Mouse (Mus musculus): ENCODE data around the gene Sema4g. TPM values are rescaled to one million over a fixed set of nuclear protein-coding genes. Genes with fewer than 3 reads are reported as not detected.
A peak's percentile ranks its signal among the peaks of the same experiment; 100 is the strongest.

Sema4g gene
- polyA plus RNA-seq, 1 experiment, result 6.5 TPM

DNA sequence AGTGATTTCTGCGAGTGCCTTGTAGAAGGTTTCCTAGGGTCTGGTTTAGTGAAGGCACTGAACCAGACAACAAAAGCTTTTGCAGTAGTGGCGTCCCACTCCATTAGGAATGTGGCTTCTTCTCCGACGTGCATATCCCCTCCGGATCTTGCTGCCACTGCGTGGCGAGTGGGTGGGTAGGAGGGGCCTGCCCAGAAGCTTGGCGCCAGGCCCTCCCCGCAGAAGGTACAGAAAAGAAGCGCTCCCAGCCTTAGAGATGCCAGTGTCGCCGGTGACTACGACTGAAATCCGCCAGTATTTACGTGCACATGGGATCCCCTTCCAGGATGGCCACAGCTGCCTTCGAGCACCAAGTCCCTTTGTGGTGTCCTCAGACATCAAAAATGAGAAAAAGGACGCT is 18.1 kb downstream of the Sema4g start:
- no peak overlapping the region for H3K27ac ChIP-seq (ENCODE audit: control insufficient read depth, insufficient read depth, low read depth, low read length, poor library complexity)
- 14% methylated on average over 17 of the region's 17 CpGs for WGBS
- peaks cover 2% of the 10 kb centered on the region; the same call in 1 of the 2 replicates for H3K4me1 ChIP-seq (ENCODE audit: control insufficient read depth, insufficient read depth, low read length)
- peak overlapping the region; percentile 30 for H3K4me3 ChIP-seq (replicated peaks; ENCODE audit: control insufficient read depth, low read depth, low read length)
- TF ChIP-seq POLR2A (IDR thresholded peaks at IDR 0.05; ENCODE audit: borderline replicate concordance, control insufficient read depth, low read depth, low read length) (no peak), CTCF (IDR thresholded peaks at IDR 0.05; ENCODE audit: control insufficient read depth, insufficient read depth, low read length) (no peak)

DNA sequence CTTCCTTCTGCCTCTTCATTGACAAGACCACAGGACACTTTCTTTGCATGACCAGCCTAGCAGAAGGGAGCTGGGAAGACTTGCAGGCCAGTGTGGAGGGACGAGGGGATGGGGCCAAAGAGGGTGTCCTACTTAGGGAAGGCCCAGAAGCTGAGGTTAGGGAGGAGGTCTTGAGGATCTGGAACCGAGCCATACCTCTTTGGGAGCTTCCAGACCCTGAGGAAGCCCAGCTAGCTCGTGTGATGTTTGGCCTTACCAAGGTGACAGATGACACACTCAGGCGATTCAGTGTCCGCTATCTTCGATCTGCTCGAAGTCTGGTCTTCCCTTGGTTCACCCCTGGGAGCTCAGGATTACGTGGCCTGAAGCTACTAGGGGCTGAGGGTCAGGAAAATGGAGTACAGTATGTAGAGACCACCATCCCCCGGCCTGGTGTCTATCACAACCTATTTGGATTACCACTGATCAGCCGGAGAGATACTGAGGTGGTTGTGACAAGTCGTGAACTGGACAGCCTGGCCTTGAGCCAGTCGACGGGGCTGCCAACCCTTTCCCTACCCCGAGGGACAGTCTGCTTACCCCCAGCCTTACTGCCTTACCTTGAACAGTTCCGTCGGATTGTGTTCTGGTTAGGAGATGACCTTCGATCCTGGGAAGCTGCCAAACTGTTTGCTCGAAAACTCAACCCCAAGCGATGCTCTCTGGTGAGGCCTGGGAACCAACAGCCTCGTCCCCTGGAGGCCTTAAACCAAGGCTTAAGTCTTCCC is 18.7 kb downstream of the Sema4g start:
- 81% methylated on average over 20 of the region's 20 CpGs for WGBS

DNA sequence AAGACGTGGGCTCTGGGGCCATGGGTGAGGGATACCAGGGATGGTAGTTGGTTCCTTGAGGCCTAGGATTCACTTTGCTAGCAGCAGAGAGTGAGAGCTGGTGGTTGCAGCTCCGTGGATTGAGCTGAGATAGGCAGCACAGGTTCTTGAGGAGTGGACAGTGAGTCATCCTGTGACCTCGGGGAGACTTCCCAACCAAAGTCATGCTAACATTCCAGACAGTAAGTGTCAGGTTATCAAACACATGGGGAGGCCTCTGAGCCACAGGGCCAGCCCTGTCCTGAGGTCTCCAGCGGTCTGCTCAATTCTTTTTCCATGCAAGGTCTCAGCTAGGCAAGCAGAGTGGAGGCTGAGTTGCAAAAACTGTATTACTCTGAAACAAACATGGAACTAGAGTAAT is 21.7 kb downstream of the Sema4g start:
- TF ChIP-seq POLR2A (IDR thresholded peaks at IDR 0.05; ENCODE audit: borderline replicate concordance, control insufficient read depth, low read depth, low read length), result no peak
- no peak for TF ChIP-seq CTCF (IDR thresholded peaks at IDR 0.05; ENCODE audit: control insufficient read depth, insufficient read depth, low read length)
- WGBS, result 89% methylated on average over 4 of the region's 4 CpGs
- no peak overlapping the region for H3K27ac ChIP-seq (ENCODE audit: control insufficient read depth, insufficient read depth, low read depth, low read length, poor library complexity)
- H3K4me3 ChIP-seq (replicated peaks; ENCODE audit: control insufficient read depth, low read depth, low read length), result no peak overlapping the region
- no peaks in the 10 kb centered on the region; the same call in 1 of the 2 replicates for H3K4me1 ChIP-seq (ENCODE audit: control insufficient read depth, insufficient read depth, low read length)

More for the DNA sequence above, 18.7 kb downstream of the Sema4g start:
- H3K4me3 ChIP-seq (replicated peaks; ENCODE audit: control insufficient read depth, low read depth, low read length), result no peak overlapping the region
- H3K4me1 ChIP-seq (ENCODE audit: control insufficient read depth, insufficient read depth, low read length), result peaks cover 2% of the 10 kb centered on the region; the same call in 1 of the 2 replicates
- TF ChIP-seq CTCF (IDR thresholded peaks at IDR 0.05; ENCODE audit: control insufficient read depth, insufficient read depth, low read length), result no peak
- no peak for TF ChIP-seq POLR2A (IDR thresholded peaks at IDR 0.05; ENCODE audit: borderline replicate concordance, control insufficient read depth, low read depth, low read length)
- H3K27ac ChIP-seq (ENCODE audit: control insufficient read depth, insufficient read depth, low read depth, low read length, poor library complexity), result no peak overlapping the region

DNA sequence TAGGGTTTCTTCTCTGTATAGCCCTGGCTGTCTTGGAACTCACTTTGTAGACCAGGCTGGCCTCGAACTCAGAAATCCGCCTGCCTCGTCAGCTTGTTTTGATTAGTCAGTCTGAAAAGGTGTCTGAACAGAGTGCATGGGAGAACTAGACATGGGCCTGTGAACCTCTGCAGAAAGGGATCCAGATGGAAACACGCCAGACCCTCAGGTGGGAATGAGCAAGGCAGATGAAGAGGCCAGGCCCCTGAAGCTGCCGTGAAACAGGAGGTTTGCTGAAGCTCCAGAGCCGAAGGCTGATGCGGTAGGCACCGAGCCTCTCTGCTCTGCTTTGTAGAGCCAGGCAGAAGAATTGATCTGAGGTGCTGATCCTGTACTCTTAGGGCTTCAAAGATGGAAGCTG is 23.3 kb downstream of the Sema4g start:
- TF ChIP-seq CTCF (IDR thresholded peaks at IDR 0.05; ENCODE audit: control insufficient read depth, insufficient read depth, low read length) (no peak), POLR2A (IDR thresholded peaks at IDR 0.05; ENCODE audit: borderline replicate concordance, control insufficient read depth, low read depth, low read length) (no peak)
- no peak overlapping the region for H3K27ac ChIP-seq (ENCODE audit: control insufficient read depth, insufficient read depth, low read depth, low read length, poor library complexity)
- WGBS, result 86% methylated on average over 8 of the region's 8 CpGs
- no peak overlapping the region for H3K4me3 ChIP-seq (replicated peaks; ENCODE audit: control insufficient read depth, low read depth, low read length)
- peaks cover 2% of the 10 kb centered on the region for H3K4me1 ChIP-seq (ENCODE audit: control insufficient read depth, insufficient read depth, low read length)

DNA sequence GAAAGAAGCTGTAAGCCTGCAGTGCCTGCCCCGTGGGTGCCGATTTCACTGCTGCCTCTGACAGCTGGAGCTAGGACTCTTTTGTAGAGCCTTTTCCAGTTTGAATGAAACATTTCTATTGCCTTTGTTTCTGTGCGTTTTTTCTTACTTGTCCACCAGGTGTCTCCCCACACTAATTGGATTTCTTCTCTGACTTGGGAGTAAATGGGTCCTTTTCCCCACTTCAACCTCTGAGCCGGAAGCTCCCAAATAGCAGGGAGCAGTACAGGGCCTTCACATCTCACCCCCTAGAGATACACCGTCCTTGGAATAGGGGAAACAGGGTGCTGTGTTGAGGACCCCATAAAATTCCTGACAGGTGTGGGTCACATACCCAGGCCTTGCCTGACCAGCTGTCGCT is 23.7 kb downstream of the Sema4g start:
- Histone ChIP-seq H3K27ac (ENCODE audit: control insufficient read depth, insufficient read depth, low read depth, low read length, poor library complexity) (no peak overlapping the region), H3K4me1 (ENCODE audit: control insufficient read depth, insufficient read depth, low read length) (peaks cover 2% of the 10 kb centered on the region), H3K4me3 (replicated peaks; ENCODE audit: control insufficient read depth, low read depth, low read length) (no peak overlapping the region)
- TF ChIP-seq CTCF (IDR thresholded peaks at IDR 0.05; ENCODE audit: control insufficient read depth, insufficient read depth, low read length), result no peak
- WGBS, result 55% methylated on average over 6 of the region's 6 CpGs

DNA sequence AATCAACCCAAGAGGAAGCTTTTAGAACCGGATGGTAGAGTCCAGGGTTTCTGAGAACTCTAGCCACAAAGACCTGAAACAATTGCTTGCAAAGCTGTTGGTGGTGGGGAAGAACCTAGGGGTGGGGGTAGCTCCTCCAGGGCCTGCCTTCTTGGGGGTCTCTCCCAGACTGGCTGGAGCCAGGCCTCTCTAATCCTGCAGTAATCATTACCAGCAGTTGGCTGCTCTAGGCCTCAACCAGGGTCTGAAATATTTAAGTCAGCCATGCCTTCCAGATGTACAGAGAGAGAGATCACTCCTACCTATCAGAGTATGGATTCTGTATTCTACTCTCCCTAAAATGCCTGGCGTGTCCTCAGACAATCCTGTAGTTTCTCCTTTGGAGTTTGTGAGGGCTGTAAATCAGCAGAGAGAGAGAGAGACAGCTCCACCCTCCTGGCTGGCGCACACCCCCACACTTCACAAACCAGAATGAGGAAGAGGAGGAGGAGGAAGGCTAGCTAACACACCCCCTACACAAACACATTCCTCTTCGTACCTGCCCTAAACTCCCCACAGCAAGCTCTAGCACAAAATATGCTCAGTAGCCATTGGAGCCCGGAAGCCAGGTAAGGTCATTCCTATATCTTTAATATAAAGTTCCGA is 24.8 kb downstream of the Sema4g start:
- peaks cover 2% of the 10 kb centered on the region for H3K4me1 ChIP-seq (ENCODE audit: control insufficient read depth, insufficient read depth, low read length)
- H3K27ac ChIP-seq (ENCODE audit: control insufficient read depth, insufficient read depth, low read depth, low read length, poor library complexity), result no peak overlapping the region
- WGBS, result 34% methylated on average over 6 of the region's 6 CpGs

DNA sequence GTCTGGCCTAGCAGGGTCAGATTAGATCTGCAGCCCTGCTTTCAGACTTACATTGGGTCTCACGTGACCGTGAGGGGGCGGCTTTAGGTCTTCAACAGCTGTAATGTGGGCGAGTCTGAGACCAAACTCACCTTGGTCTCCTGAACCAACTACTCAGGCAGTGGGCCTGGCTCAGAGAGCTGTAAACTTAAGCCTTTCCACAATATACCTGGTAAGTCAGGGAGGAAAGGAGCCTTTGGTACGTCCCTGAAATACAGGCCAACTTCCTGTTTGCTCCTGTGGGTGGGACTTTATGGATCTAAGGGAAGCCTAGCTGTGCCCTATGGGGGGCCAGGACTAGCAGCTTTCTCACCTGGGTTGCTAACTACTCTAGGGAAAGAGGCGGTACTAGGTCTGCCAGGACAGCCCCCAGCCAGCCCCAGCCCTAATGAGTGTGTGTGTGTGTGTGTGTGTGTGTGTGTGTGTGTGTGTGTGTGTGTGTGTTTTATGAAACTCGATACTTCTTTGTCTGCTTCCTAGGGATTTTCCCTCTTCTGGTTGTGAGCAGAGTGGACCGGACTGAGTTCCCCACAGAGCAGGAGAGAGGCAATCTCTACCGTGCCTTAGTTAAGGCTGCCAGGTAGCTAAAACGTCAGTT is 25.6 kb downstream of the Sema4g start, which contains the start of gene Lzts2:
Gene Lzts2 (plus strand): TSS at position 80 of the 637 bp plus-strand sequence.
- TF ChIP-seq CTCF (IDR thresholded peaks at IDR 0.05; ENCODE audit: control insufficient read depth, insufficient read depth, low read length) (no peak), POLR2A (IDR thresholded peaks at IDR 0.05; ENCODE audit: borderline replicate concordance, control insufficient read depth, low read depth, low read length) (no peak)
- Histone ChIP-seq H3K4me1 (ENCODE audit: control insufficient read depth, insufficient read depth, low read length) (peaks cover 2% of the 10 kb centered on the region), H3K4me3 (replicated peaks; ENCODE audit: control insufficient read depth, low read depth, low read length) (peak within 1 kb of the TSS; percentile 61), H3K27ac (ENCODE audit: control insufficient read depth, insufficient read depth, low read depth, low read length, poor library complexity) (no peak within 1 kb of the TSS)
- 8% methylated on average over 10 of the region's 10 CpGs for WGBS

More for the DNA sequence above, 24.8 kb downstream of the Sema4g start:
- TF ChIP-seq POLR2A (IDR thresholded peaks at IDR 0.05; ENCODE audit: borderline replicate concordance, control insufficient read depth, low read depth, low read length) (no peak), CTCF (IDR thresholded peaks at IDR 0.05; ENCODE audit: control insufficient read depth, insufficient read depth, low read length) (no peak)
- H3K4me3 ChIP-seq (replicated peaks; ENCODE audit: control insufficient read depth, low read depth, low read length), result no peak overlapping the region

DNA sequence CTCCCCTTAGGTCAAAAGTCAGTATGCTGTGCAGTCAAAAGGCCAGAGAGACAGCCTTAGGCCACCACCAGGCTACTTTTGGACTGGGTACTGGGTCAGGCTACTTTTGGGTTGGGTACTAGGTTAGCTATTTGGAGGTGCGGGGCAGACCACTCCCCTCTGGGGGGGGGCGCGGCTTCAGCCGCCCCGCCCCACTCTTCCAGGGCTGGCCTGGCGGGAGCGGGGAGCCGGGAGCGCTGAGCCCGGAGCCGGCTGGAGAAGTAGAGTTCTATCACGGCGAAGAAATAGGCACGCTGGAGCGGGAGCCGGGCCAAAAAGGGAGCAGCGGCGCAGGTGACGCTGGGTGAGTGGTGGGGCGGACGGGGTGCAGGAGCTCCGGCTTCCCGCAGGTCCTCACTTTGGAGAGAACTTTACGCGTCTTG is 26.1 kb downstream of the Sema4g start:
- Histone ChIP-seq H3K4me3 (replicated peaks; ENCODE audit: control insufficient read depth, low read depth, low read length) (peak overlapping the region; percentile 61), H3K27ac (ENCODE audit: control insufficient read depth, insufficient read depth, low read depth, low read length, poor library complexity) (no peak overlapping the region), H3K4me1 (ENCODE audit: control insufficient read depth, insufficient read depth, low read length) (peaks cover 2% of the 10 kb centered on the region)
- WGBS, result under 1% methylated on average over 25 of the region's 25 CpGs
- TF ChIP-seq CTCF (IDR thresholded peaks at IDR 0.05; ENCODE audit: control insufficient read depth, insufficient read depth, low read length) (no peak), POLR2A (IDR thresholded peaks at IDR 0.05; ENCODE audit: borderline replicate concordance, control insufficient read depth, low read depth, low read length) (no peak)
